Mouse (Mus musculus) MEL (cell line): ENCODE results near the gene Dagla. TPM values are rescaled to one million over a fixed set of nuclear protein-coding genes. Genes with fewer than 3 reads are reported as not detected.
A peak's percentile ranks its signal among the peaks of the same experiment; 100 is the strongest.

Source experiments
- DNase-seq: peaks from one replicate; pipeline ENCODE4 v3.0.0; 2011; ENCODE audit warnings: low read depth, low spot score
- H3K27ac ChIP-seq: 2 replicates; pipeline ENCODE4 v1.5.1; 2012; ENCODE audit warnings: low read depth, mild to moderate bottlenecking, control low read depth, low read length, moderate library complexity; ENCODE audit not compliant: control insufficient read depth
- H3K27me3 ChIP-seq, 2 experiments: fragments of 150-350 bp in 1 of 2; sonication (generic) in 1 of 2; 2 replicates each; pipeline ENCODE4 v1.6.1; 2012; ENCODE audit warnings: low read length in 2 of 2, mild to moderate bottlenecking in 2 of 2, improper control_type of control experiment in 1 of 2, moderate library complexity in 1 of 2; ENCODE audit not compliant: insufficient read depth in 2 of 2, control insufficient read depth in 1 of 2
- H3K36me3 ChIP-seq, 2 experiments: 2 replicates each; pipeline ENCODE4 v1.6.1; 2012 to 2014; ENCODE audit warnings: low read length in 2 of 2, improper control_type of control experiment in 1 of 2, inconsistent platforms in 1 of 2, mild to moderate bottlenecking in 1 of 2; ENCODE audit not compliant: insufficient read depth in 2 of 2, control insufficient read depth in 1 of 2
- H3K4me1 ChIP-seq, 2 experiments: fragments of 150-350 bp in 1 of 2; sonication (generic) in 1 of 2; 2 replicates each; pipeline ENCODE4 v1.6.1; 2012; ENCODE audit warnings: low read length in 2 of 2, improper control_type of control experiment in 1 of 2, mild to moderate bottlenecking in 1 of 2; ENCODE audit not compliant: insufficient read depth in 2 of 2, control insufficient read depth in 1 of 2
- H3K4me3 ChIP-seq, 2 experiments: fragments of 150-350 bp in 1 of 2; sonication (generic) in 1 of 2; 2 replicates each; pipeline ENCODE4 v1.5.1; 2012; ENCODE audit warnings: low read depth in 2 of 2, low read length in 2 of 2, mild to moderate bottlenecking in 2 of 2, moderate library complexity in 2 of 2, control low read depth in 1 of 2, improper control_type of control experiment in 1 of 2; ENCODE audit not compliant: control insufficient read depth in 1 of 2, insufficient read depth in 1 of 2
- H3K79me2 ChIP-seq: 2 replicates; pipeline ENCODE4 v1.6.1; 2012; ENCODE audit warnings: mild to moderate bottlenecking, low read length, moderate library complexity; ENCODE audit not compliant: control insufficient read depth, poor library complexity, insufficient read depth
- H3K9ac ChIP-seq: 2 replicates; pipeline ENCODE4 v1.6.1; 2012; ENCODE audit warnings: low read depth, mild to moderate bottlenecking, control low read depth, low read length, moderate library complexity; ENCODE audit not compliant: control insufficient read depth, poor library complexity, severe bottlenecking
- H3K9me3 ChIP-seq: fragments of 150-350 bp; sonication (generic); replicated peaks from 2 replicates; pipeline ENCODE4 v1.6.1; 2012; ENCODE audit warnings: mild to moderate bottlenecking, low read length, improper control_type of control experiment, moderate library complexity; ENCODE audit not compliant: insufficient read depth
- BHLHE40 ChIP-seq: IDR thresholded peaks from 2 replicates; pipeline ENCODE4 v1.6.1; 2012; ENCODE audit warnings: low read depth, mild to moderate bottlenecking, inconsistent platforms, low read length, improper control_type of control experiment, borderline replicate concordance
- CHD2 ChIP-seq: IDR thresholded peaks from 2 replicates; pipeline ENCODE4 v1.6.1; 2011; ENCODE audit warnings: low read length, improper control_type of control experiment
- CTCF ChIP-seq, 3 experiments: IDR thresholded peaks in 2 of 3; conservative IDR thresholded peaks in 1 of 3; 2 replicates each; pipeline ENCODE4 v1.5.1; 2011 to 2012; ENCODE audit warnings: low read length in 3 of 3, low read depth in 2 of 3, mild to moderate bottlenecking in 2 of 3, improper control_type of control experiment in 1 of 3, inconsistent platforms in 1 of 3, mixed read lengths in 1 of 3, moderate library complexity in 1 of 3; ENCODE audit not compliant: control insufficient read depth in 1 of 3, insufficient read depth in 1 of 3, poor library complexity in 1 of 3, severe bottlenecking in 1 of 3
- EP300 ChIP-seq, 2 experiments: IDR thresholded peaks; 2 replicates each; pipeline ENCODE4 v1.6.1; 2011; ENCODE audit warnings: improper control_type of control experiment in 2 of 2, low read length in 2 of 2, low read depth in 1 of 2, mild to moderate bottlenecking in 1 of 2
- ETS1 ChIP-seq: IDR thresholded peaks from 2 replicates; pipeline ENCODE4 v1.6.1; 2012; ENCODE audit warnings: low read depth, mild to moderate bottlenecking, inconsistent platforms, low read length, improper control_type of control experiment, moderate library complexity
- GABPA ChIP-seq: IDR thresholded peaks from 2 replicates; pipeline ENCODE4 v1.6.1; 2012; ENCODE audit warnings: low read depth, mild to moderate bottlenecking, inconsistent platforms, low read length, improper control_type of control experiment, moderate library complexity
- GATA1 ChIP-seq: IDR thresholded peaks from 2 replicates; pipeline ENCODE4 v1.6.1; 2011; ENCODE audit warnings: low read depth, low read length, improper control_type of control experiment
- JUND ChIP-seq: IDR thresholded peaks from 2 replicates; pipeline ENCODE4 v1.6.1; 2011; ENCODE audit warnings: low read depth, mild to moderate bottlenecking, improper control_type of control experiment, low read length
- MAFK ChIP-seq: IDR thresholded peaks from 2 replicates; pipeline ENCODE4 v1.6.1; 2011; ENCODE audit warnings: low read depth, mild to moderate bottlenecking, low read length, improper control_type of control experiment, borderline replicate concordance
- MAX ChIP-seq: IDR thresholded peaks from 2 replicates; pipeline ENCODE4 v1.6.1; 2011; ENCODE audit warnings: low read length, improper control_type of control experiment
- MXI1 ChIP-seq: IDR thresholded peaks from 2 replicates; pipeline ENCODE4 v1.6.1; 2011; ENCODE audit warnings: mild to moderate bottlenecking, low read depth, low read length, improper control_type of control experiment
- MYC ChIP-seq: IDR thresholded peaks from 2 replicates; pipeline ENCODE4 v1.6.1; 2011; ENCODE audit warnings: low read depth, mild to moderate bottlenecking, low read length, improper control_type of control experiment, moderate library complexity
- POLR2AphosphoS5 ChIP-seq: IDR thresholded peaks from 2 replicates; pipeline ENCODE4 v1.6.1; 2012; ENCODE audit warnings: low read depth, borderline replicate concordance, mild to moderate bottlenecking, inconsistent platforms, low read length, moderate library complexity, mixed read lengths
- RAD21 ChIP-seq: IDR thresholded peaks from 2 replicates; pipeline ENCODE4 v1.6.1; 2011; ENCODE audit warnings: mild to moderate bottlenecking, low read depth, low read length, improper control_type of control experiment
- SIN3A ChIP-seq: IDR thresholded peaks from 2 replicates; pipeline ENCODE4 v1.6.1; 2012; ENCODE audit warnings: low read length, improper control_type of control experiment, inconsistent platforms
- SMC3 ChIP-seq: IDR thresholded peaks from 2 replicates; pipeline ENCODE4 v1.6.1; 2011; ENCODE audit warnings: low read depth, low read length, improper control_type of control experiment
- TCF12 ChIP-seq: IDR thresholded peaks from 2 replicates; pipeline ENCODE4 v1.6.1; 2014; ENCODE audit warnings: low read depth, mild to moderate bottlenecking, inconsistent platforms, low read length, improper control_type of control experiment, moderate library complexity
- UBTF ChIP-seq: IDR thresholded peaks from 2 replicates; pipeline ENCODE4 v1.6.1; 2012; ENCODE audit warnings: low read depth, mild to moderate bottlenecking, inconsistent platforms, low read length, improper control_type of control experiment, moderate library complexity, borderline replicate concordance; ENCODE audit not compliant: insufficient read depth
- ZC3H11A ChIP-seq: IDR thresholded peaks from 2 replicates; pipeline ENCODE4 v1.6.1; 2012; ENCODE audit warnings: low read depth, mild to moderate bottlenecking, inconsistent platforms, low read length, improper control_type of control experiment
- ZNF384 ChIP-seq: IDR thresholded peaks from 2 replicates; pipeline ENCODE4 v1.6.1; 2012; ENCODE audit warnings: low read depth, mild to moderate bottlenecking, inconsistent platforms, low read length, improper control_type of control experiment
- polyA plus RNA-seq, 2 experiments: library from polyadenylated mRNA; stranded (reverse) in 1 of 2; unstranded in 1 of 2; fragments of >175 nt in 1 of 2; fragments of >200 nt in 1 of 2; gene quantifications; 2 replicates each; pipeline versions ENCODE4 v1.2.1 to v1.2.4; 2012; ENCODE audit warnings: low replicate concordance in 2 of 2, low read depth in 1 of 2; ENCODE audit not compliant: insufficient read length in 2 of 2, insufficient read depth in 1 of 2, missing spikeins in 1 of 2
- total RNA-seq: library from RNA; depleted of rRNA; stranded (reverse); fragments of 300-350 nt; gene quantifications from 2 replicates; pipeline ENCODE4 v1.2.3, GENCODE M21; 2012

Gene Dagla
- total and polyA plus RNA-seq, 3 experiments: not detected

- Histone ChIP-seq H3K79me2 (peaks cover 38% of the 10 kb centered on the region), H3K27ac (no peak overlapping the region), H3K9me3 (no peaks in the 10 kb centered on the region), H3K4me3 (peak overlapping the region in 1 of 2 experiments; percentile 79; a peak in 1 of 4 replicates), H3K27me3 (no peaks in the 10 kb centered on the region), H3K9ac (no peak overlapping the region), H3K4me1 (peaks cover 0 to 11% of the 10 kb centered on the region in 2 experiments; a peak in 2 of 4 replicates), H3K36me3 (peaks cover 4 to 16% of the 10 kb centered on the region in 2 experiments)
- DNase-seq: no peak
- no peak for TF ChIP-seq RAD21
- no peak for TF ChIP-seq POLR2AphosphoS5
- no peak for TF ChIP-seq MAFK
- no peak for TF ChIP-seq CHD2
- no peak for TF ChIP-seq ETS1
- no peak for TF ChIP-seq TCF12
- no peak for TF ChIP-seq JUND
- TF ChIP-seq SIN3A: no peak
- no peak for TF ChIP-seq EP300 (IDR thresholded peaks at IDR 0.05; ENCODE audit: low read depth in 1 of 2, low read length in 2 of 2)
- TF ChIP-seq CTCF (IDR thresholded peaks at IDR 0.05 in 2 of 3, conservative IDR thresholded peaks at IDR 0.05 in 1 of 3; ENCODE audit: control insufficient read depth in 1 of 3, insufficient read depth in 1 of 3, low read depth in 2 of 3, low read length in 3 of 3, poor library complexity in 1 of 3, severe bottlenecking in 1 of 3): no peak
- no peak for TF ChIP-seq BHLHE40
- TF ChIP-seq UBTF: no peak
- no peak for TF ChIP-seq MXI1
- TF ChIP-seq GABPA: no peak
Measured at GRCm38 (mm10) chr19:10205051-10205450, 99.6 kb downstream of the Dagla start.

GRCm38 (mm10) chr19:10204616-10205001 lies 100.1 kb downstream of the Dagla start:
- peaks cover 0 to 11% of the 10 kb centered on the region in 2 experiments; a peak in 2 of 4 replicates for H3K4me1 ChIP-seq
- peak; percentile 69 for DNase-seq
- H3K27me3 ChIP-seq: no peaks in the 10 kb centered on the region
- H3K9ac ChIP-seq: peak overlapping the region; percentile 90
- peak overlapping the region; percentile 79 to 95 for H3K4me3 ChIP-seq
- peaks cover 4 to 16% of the 10 kb centered on the region in 2 experiments for H3K36me3 ChIP-seq
- H3K9me3 ChIP-seq: no peaks in the 10 kb centered on the region
- peak overlapping the region; percentile 58 for H3K27ac ChIP-seq
- peaks cover 41% of the 10 kb centered on the region for H3K79me2 ChIP-seq
- peak; percentile 69 for TF ChIP-seq MAX
- TF ChIP-seq MXI1: peak; percentile 93
- TF ChIP-seq ZNF384: peak; percentile 74
- TF ChIP-seq SIN3A: peak; percentile 62
- TF ChIP-seq CTCF (IDR thresholded peaks at IDR 0.05 in 2 of 3, conservative IDR thresholded peaks at IDR 0.05 in 1 of 3; ENCODE audit: control insufficient read depth in 1 of 3, insufficient read depth in 1 of 3, low read depth in 2 of 3, low read length in 3 of 3, poor library complexity in 1 of 3, severe bottlenecking in 1 of 3): peak in 2 of 3 experiments; percentile 17 to 44; a peak in 3 of 6 replicates
- peak; percentile 78; the same call in 1 of the 2 replicates for TF ChIP-seq MYC
- peak; percentile 11 for TF ChIP-seq RAD21
- TF ChIP-seq GABPA: no peak
- no peak for TF ChIP-seq ZC3H11A
- no peak for TF ChIP-seq GATA1
- 0 out of 2 replicates have a peak, but pooled peaks have one; percentile 6 for TF ChIP-seq SMC3
